Mouse (Mus musculus): ENCODE measurements at regions not wholly inside any gene's neighbourhood (a gene's known extent, or its start where the extent isn't known, plus 50 kb on each side); places are given as distances from the start of the nearest gene placed in this dataset.

DNA sequence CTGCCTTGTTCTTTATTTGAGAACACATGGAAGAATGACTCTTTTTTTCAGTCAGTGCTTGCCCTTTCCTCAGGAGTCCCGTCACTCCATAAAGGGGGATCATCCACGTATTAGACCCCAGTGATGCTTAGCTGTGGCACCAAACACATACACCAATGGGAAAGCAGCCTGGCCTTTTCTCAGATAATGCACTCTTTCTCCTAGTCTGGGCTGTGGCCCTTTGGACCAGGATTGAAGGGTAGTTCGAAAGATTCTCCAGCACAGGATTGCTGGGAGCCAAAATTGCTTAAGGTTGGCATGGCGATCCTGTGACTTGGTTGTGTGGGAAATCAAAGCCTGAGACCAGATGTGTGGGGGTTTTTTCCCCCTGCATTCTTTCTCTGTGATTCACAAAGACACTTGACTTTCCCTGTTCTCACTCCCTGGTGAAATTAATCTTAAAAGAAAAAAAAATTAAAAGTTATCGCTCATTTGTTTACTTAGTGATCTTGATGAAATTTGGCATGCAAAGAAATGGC is 648.3 kb downstream of the Nedd1 start:
- H3K27me3 ChIP-seq (ENCODE audit: control insufficient read depth, insufficient read depth, insufficient read length) = no peaks in the 10 kb centered on the region
- no peak overlapping the region for H3ac ChIP-seq (ENCODE audit: control insufficient read depth, insufficient read length, low read depth)
- no peaks in the 10 kb centered on the region for H3K79me2 ChIP-seq (ENCODE audit: control insufficient read depth, insufficient read depth)
- H3K79me3 ChIP-seq (ENCODE audit: low read depth) = no peaks in the 10 kb centered on the region
- H3K4me3 ChIP-seq (ENCODE audit: insufficient read depth, poor library complexity, severe bottlenecking) = no peak overlapping the region
- no peaks in the 10 kb centered on the region for H3K36me3 ChIP-seq (ENCODE audit: control insufficient read depth, insufficient read depth)
- no peak for TF ChIP-seq CEBPB (IDR thresholded peaks at IDR 0.05; ENCODE audit: low read depth)
- no peak for TF ChIP-seq USF1 (IDR thresholded peaks at IDR 0.05; ENCODE audit: low read depth)
- TF ChIP-seq MAX (IDR thresholded peaks at IDR 0.05) = no peak
- TF ChIP-seq MYOG (IDR thresholded peaks at IDR 0.05; ENCODE audit: control insufficient read depth, extremely low read depth, insufficient read length) = no peak
- TF ChIP-seq CTCF (IDR thresholded peaks at IDR 0.05; ENCODE audit: control insufficient read depth, insufficient read depth, insufficient read length) = no peak
- no peak for TF ChIP-seq MYOD1 (IDR thresholded peaks at IDR 0.05; ENCODE audit: control insufficient read depth, insufficient read length, low read depth)
- TF ChIP-seq FOSL1 (IDR thresholded peaks at IDR 0.05; ENCODE audit: insufficient read depth, low read length, poor library complexity, severe bottlenecking) = no peak

DNA sequence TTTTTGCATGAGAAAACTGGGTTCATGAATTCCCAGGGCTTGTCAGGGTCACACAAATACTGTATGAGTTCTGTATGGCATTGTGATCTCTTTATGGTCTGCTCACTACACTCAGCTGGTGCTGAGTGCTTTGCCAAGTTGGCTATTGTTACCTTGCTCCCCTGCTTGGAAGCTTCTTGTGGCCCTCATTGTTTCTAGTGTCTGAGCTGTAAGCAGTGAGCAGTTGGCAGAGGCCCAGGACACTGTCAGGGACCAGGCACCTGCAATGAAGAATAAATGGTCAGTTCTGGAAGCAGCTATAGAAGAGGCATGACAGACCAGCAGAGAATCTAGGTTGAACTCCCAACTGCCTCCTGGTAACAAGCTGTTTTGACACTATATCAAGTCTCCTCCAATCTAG is 677.4 kb downstream of the Nedd1 start:
- no peaks in the 10 kb centered on the region for H3K27me3 ChIP-seq (ENCODE audit: control insufficient read depth, insufficient read depth, insufficient read length)
- no peaks in the 10 kb centered on the region for H3K36me3 ChIP-seq (ENCODE audit: control insufficient read depth, insufficient read depth)
- H3ac ChIP-seq (ENCODE audit: control insufficient read depth, insufficient read length, low read depth) = no peak overlapping the region
- no peaks in the 10 kb centered on the region for H3K79me2 ChIP-seq (ENCODE audit: control insufficient read depth, insufficient read depth)
- no peak overlapping the region for H3K4me3 ChIP-seq (ENCODE audit: insufficient read depth, poor library complexity, severe bottlenecking)
- H3K79me3 ChIP-seq (ENCODE audit: low read depth) = no peaks in the 10 kb centered on the region
- no peak for TF ChIP-seq FOSL1 (IDR thresholded peaks at IDR 0.05; ENCODE audit: insufficient read depth, low read length, poor library complexity, severe bottlenecking)
- TF ChIP-seq CTCF (IDR thresholded peaks at IDR 0.05; ENCODE audit: control insufficient read depth, insufficient read depth, insufficient read length) = no peak
- TF ChIP-seq USF1 (IDR thresholded peaks at IDR 0.05; ENCODE audit: low read depth) = no peak
- TF ChIP-seq MAX (IDR thresholded peaks at IDR 0.05) = no peak
- TF ChIP-seq CEBPB (IDR thresholded peaks at IDR 0.05; ENCODE audit: low read depth) = no peak
- no peak for TF ChIP-seq MYOD1 (IDR thresholded peaks at IDR 0.05; ENCODE audit: control insufficient read depth, insufficient read length, low read depth)
- no peak for TF ChIP-seq MYOG (IDR thresholded peaks at IDR 0.05; ENCODE audit: control insufficient read depth, extremely low read depth, insufficient read length)

DNA sequence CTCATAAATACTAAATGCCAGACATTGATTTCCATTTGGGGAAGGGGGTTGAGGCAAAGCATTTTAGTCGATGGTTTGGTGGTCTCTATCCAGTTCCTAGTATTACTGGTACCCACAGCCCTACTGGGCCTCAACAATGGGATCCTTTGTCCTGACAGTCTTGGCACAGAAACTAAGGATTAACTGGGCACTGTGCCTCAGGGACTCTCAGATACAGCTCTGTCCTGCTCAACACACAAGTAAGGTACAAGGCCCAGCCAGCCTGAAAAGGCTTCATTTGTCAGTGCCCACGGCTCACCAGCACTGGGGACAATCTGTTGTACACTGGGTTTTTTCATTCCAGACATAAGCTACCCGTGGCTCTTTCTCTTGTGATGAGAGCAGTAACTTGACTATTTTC is 686.0 kb downstream of the Nedd1 start:
- H3K79me3 ChIP-seq (ENCODE audit: low read depth) = no peaks in the 10 kb centered on the region
- H3K4me3 ChIP-seq (ENCODE audit: insufficient read depth, poor library complexity, severe bottlenecking) = no peak overlapping the region
- TF ChIP-seq MAX (IDR thresholded peaks at IDR 0.05) (no peak), CEBPB (IDR thresholded peaks at IDR 0.05; ENCODE audit: low read depth) (no peak), MYOD1 (IDR thresholded peaks at IDR 0.05; ENCODE audit: control insufficient read depth, insufficient read length, low read depth) (no peak), CTCF (IDR thresholded peaks at IDR 0.05; ENCODE audit: control insufficient read depth, insufficient read depth, insufficient read length) (no peak), USF1 (IDR thresholded peaks at IDR 0.05; ENCODE audit: low read depth) (no peak), FOSL1 (IDR thresholded peaks at IDR 0.05; ENCODE audit: insufficient read depth, low read length, poor library complexity, severe bottlenecking) (no peak), MYOG (IDR thresholded peaks at IDR 0.05; ENCODE audit: control insufficient read depth, extremely low read depth, insufficient read length) (no peak)
- H3ac ChIP-seq (ENCODE audit: control insufficient read depth, insufficient read length, low read depth) = no peak overlapping the region
- H3K36me3 ChIP-seq (ENCODE audit: control insufficient read depth, insufficient read depth) = no peaks in the 10 kb centered on the region
- H3K79me2 ChIP-seq (ENCODE audit: control insufficient read depth, insufficient read depth) = no peaks in the 10 kb centered on the region
- no peaks in the 10 kb centered on the region for H3K27me3 ChIP-seq (ENCODE audit: control insufficient read depth, insufficient read depth, insufficient read length)

DNA sequence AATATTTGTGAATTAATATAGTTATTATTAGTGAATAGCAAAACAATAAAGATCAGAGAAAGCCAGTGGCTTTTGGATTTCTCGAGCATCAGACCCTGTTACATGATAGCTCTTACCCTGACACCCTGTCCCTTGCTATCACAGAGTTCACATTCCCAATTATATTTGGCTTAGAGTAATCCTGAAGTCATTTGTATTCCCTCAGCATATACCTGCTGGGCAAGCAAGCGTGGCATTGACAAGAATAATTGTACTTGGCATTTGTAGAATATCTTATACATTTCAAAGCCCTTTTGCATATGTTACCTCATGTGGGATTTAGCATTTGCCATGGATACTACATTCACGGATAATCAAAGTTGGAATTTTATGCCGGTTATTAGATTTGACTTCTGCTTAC is 692.0 kb downstream of the Nedd1 start:
- Histone ChIP-seq H3K27me3 (ENCODE audit: control insufficient read depth, insufficient read depth, insufficient read length) (no peaks in the 10 kb centered on the region), H3K4me3 (ENCODE audit: insufficient read depth, poor library complexity, severe bottlenecking) (no peak overlapping the region), H3ac (ENCODE audit: control insufficient read depth, insufficient read length, low read depth) (no peak overlapping the region), H3K79me2 (ENCODE audit: control insufficient read depth, insufficient read depth) (no peaks in the 10 kb centered on the region), H3K79me3 (ENCODE audit: low read depth) (no peaks in the 10 kb centered on the region), H3K36me3 (ENCODE audit: control insufficient read depth, insufficient read depth) (no peaks in the 10 kb centered on the region)
- TF ChIP-seq CTCF (IDR thresholded peaks at IDR 0.05; ENCODE audit: control insufficient read depth, insufficient read depth, insufficient read length) (no peak), MYOD1 (IDR thresholded peaks at IDR 0.05; ENCODE audit: control insufficient read depth, insufficient read length, low read depth) (no peak), MYOG (IDR thresholded peaks at IDR 0.05; ENCODE audit: control insufficient read depth, extremely low read depth, insufficient read length) (no peak), USF1 (IDR thresholded peaks at IDR 0.05; ENCODE audit: low read depth) (no peak), FOSL1 (IDR thresholded peaks at IDR 0.05; ENCODE audit: insufficient read depth, low read length, poor library complexity, severe bottlenecking) (no peak), CEBPB (IDR thresholded peaks at IDR 0.05; ENCODE audit: low read depth) (no peak), MAX (IDR thresholded peaks at IDR 0.05) (no peak)

DNA sequence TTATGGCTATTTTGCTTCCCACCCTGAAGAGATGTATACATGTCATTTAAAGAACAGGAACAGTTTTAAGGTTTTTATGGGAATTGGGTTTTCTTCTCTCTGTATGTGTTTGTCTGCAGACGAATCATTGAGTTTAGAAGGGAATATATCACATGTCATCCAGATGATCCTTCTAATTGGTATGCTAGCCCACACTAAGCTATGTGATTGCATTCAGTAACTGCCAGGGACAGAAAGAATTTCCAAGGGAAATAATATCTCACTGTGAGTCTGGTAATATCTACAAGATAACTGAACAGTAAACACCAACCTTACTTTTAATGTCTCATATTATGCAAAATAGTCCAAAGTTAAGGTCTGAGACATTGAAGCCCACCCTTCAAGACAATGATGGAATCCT is 698.0 kb downstream of the Nedd1 start:
- no peak overlapping the region for H3K4me3 ChIP-seq (ENCODE audit: insufficient read depth, poor library complexity, severe bottlenecking)
- H3K79me2 ChIP-seq (ENCODE audit: control insufficient read depth, insufficient read depth) = no peaks in the 10 kb centered on the region
- no peak overlapping the region for H3ac ChIP-seq (ENCODE audit: control insufficient read depth, insufficient read length, low read depth)
- no peaks in the 10 kb centered on the region for H3K79me3 ChIP-seq (ENCODE audit: low read depth)
- TF ChIP-seq MYOD1 (IDR thresholded peaks at IDR 0.05; ENCODE audit: control insufficient read depth, insufficient read length, low read depth) (no peak), MYOG (IDR thresholded peaks at IDR 0.05; ENCODE audit: control insufficient read depth, extremely low read depth, insufficient read length) (no peak), USF1 (IDR thresholded peaks at IDR 0.05; ENCODE audit: low read depth) (no peak), FOSL1 (IDR thresholded peaks at IDR 0.05; ENCODE audit: insufficient read depth, low read length, poor library complexity, severe bottlenecking) (no peak), MAX (IDR thresholded peaks at IDR 0.05) (no peak), CEBPB (IDR thresholded peaks at IDR 0.05; ENCODE audit: low read depth) (no peak), CTCF (IDR thresholded peaks at IDR 0.05; ENCODE audit: control insufficient read depth, insufficient read depth, insufficient read length) (no peak)
- H3K36me3 ChIP-seq (ENCODE audit: control insufficient read depth, insufficient read depth) = no peaks in the 10 kb centered on the region
- H3K27me3 ChIP-seq (ENCODE audit: control insufficient read depth, insufficient read depth, insufficient read length) = no peaks in the 10 kb centered on the region

DNA sequence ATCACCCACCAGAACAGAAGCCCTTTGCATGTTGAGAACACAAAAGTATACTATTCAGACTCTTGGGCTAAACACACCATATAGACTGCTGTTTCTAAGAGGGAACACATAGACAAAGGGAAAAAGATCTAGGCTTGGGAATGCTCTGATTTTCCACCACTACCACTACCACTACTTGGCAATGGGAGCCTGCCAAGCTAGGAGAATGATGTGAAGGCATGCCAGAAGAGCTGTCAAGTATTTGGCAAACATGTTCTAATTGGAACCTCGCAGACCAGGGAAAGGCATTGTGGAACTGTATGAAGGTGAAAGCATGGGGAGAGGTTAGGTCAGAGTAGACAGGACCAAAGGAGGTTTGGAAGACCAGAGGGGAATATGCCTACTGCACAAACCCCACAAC is 701.2 kb downstream of the Nedd1 start:
- Histone ChIP-seq H3K79me2 (ENCODE audit: control insufficient read depth, insufficient read depth) (no peaks in the 10 kb centered on the region), H3K36me3 (ENCODE audit: control insufficient read depth, insufficient read depth) (no peaks in the 10 kb centered on the region), H3K4me3 (ENCODE audit: insufficient read depth, poor library complexity, severe bottlenecking) (no peak overlapping the region), H3ac (ENCODE audit: control insufficient read depth, insufficient read length, low read depth) (no peak overlapping the region), H3K27me3 (ENCODE audit: control insufficient read depth, insufficient read depth, insufficient read length) (no peaks in the 10 kb centered on the region), H3K79me3 (ENCODE audit: low read depth) (no peaks in the 10 kb centered on the region)
- no peak for TF ChIP-seq FOSL1 (IDR thresholded peaks at IDR 0.05; ENCODE audit: insufficient read depth, low read length, poor library complexity, severe bottlenecking)
- TF ChIP-seq CTCF (IDR thresholded peaks at IDR 0.05; ENCODE audit: control insufficient read depth, insufficient read depth, insufficient read length) = no peak
- TF ChIP-seq USF1 (IDR thresholded peaks at IDR 0.05; ENCODE audit: low read depth) = no peak
- no peak for TF ChIP-seq MYOG (IDR thresholded peaks at IDR 0.05; ENCODE audit: control insufficient read depth, extremely low read depth, insufficient read length)
- TF ChIP-seq CEBPB (IDR thresholded peaks at IDR 0.05; ENCODE audit: low read depth) = no peak
- TF ChIP-seq MYOD1 (IDR thresholded peaks at IDR 0.05; ENCODE audit: control insufficient read depth, insufficient read length, low read depth) = no peak
